Comparison of ENCODE assay signal across 10 mouse cellular contexts in the genomic region with DNA sequence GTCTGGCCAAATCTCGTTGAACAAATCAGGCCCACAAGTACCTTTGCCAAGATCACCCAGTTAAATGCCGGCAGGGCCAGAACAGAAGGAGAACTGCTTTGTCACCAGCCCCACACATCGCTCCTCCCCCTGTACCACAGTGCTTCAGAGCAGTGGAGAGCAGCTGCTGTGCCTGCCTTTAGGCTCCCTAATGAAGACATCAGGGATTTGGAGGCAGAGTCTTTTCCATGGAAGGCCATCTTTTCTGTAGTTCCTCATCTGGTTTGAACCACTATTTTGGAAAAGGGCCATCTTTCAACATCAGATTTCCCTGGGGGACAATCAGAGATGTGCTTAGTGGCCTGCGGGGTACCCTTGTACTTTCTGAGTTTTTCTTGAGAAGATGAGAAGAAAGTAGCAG. TPM values are rescaled to one million over a fixed set of nuclear protein-coding genes. Genes with fewer than 3 reads are reported as not detected.
DNase-seq lines count a peak whose midpoint lies in the region; ATAC-seq lines count a peak whose summit lies in the region.
"Had no signal": no experiment of that assay in that cellular context is flagged by ENCODE, and none has a peak within 500 bp of the region (broad histone marks: within the 10 kb centered on the region; RNA-seq: fewer than 3 reads in every experiment).

No protein-coding gene starts in this region.

- no peak overlapping the region for H3K9ac ChIP-seq in forebrain, embryonic 14.5 days (ENCODE audit: low read length)
- H3K9ac ChIP-seq: liver, embryonic 13.5 days had no signal

- no peaks in the 10 kb centered on the region for H3K4me1 ChIP-seq in forebrain, embryonic 14.5 days (ENCODE audit: control insufficient read depth, insufficient read depth, low read length)
- peaks cover 12% of the 10 kb centered on the region for H3K4me1 ChIP-seq in midbrain, embryonic 10.5 days
- H3K4me1 ChIP-seq: liver, embryonic 13.5 days had no signal

- H3K27ac ChIP-seq in forebrain, embryonic 14.5 days (ENCODE audit: low read depth, low read length): no peak overlapping the region
- 0 out of 2 replicates have a peak overlapping the region, but pooled peaks have one; percentile 2 for H3K27ac ChIP-seq in midbrain, embryonic 10.5 days (replicated peaks)
- H3K27ac ChIP-seq: liver, embryonic 13.5 days had no signal

- H3K4me2 ChIP-seq in forebrain, embryonic 14.5 days (ENCODE audit: low read length): no peak overlapping the region
- H3K4me2 ChIP-seq: liver, embryonic 13.5 days had no signal

- no peak overlapping the region for H3K4me3 ChIP-seq in forebrain, embryonic 14.5 days (ENCODE audit: low read depth, low read length)
- H3K4me3 ChIP-seq in midbrain, embryonic 10.5 days: no peak overlapping the region
- H3K4me3 ChIP-seq: erythroblast, embryonic 14.5 days; liver, embryonic 13.5 days had no signal

- no peaks in the 10 kb centered on the region for H3K9me3 ChIP-seq in forebrain, embryonic 14.5 days (replicated peaks; ENCODE audit: control insufficient read depth, low read length)
- H3K9me3 ChIP-seq in midbrain, embryonic 10.5 days (replicated peaks): no peaks in the 10 kb centered on the region
- H3K9me3 ChIP-seq: liver, embryonic 13.5 days had no signal

- no peaks in the 10 kb centered on the region for H3K36me3 ChIP-seq in forebrain, embryonic 14.5 days (ENCODE audit: control insufficient read depth, insufficient read depth, low read length)
- no peaks in the 10 kb centered on the region for H3K36me3 ChIP-seq in midbrain, embryonic 10.5 days
- H3K36me3 ChIP-seq: liver, embryonic 13.5 days had no signal

- DNase-seq in kidney, postnatal 10 days: peak; percentile 15
- no peak for DNase-seq in kidney, postnatal 25 days
- DNase-seq in forebrain, embryonic 14.5 days (ENCODE audit: low spot score): peak; percentile 76
- peak; percentile 68 for DNase-seq in layer of hippocampus, adult 11-12 months (ENCODE audit: low spot score)
- DNase-seq in midbrain, embryonic 10.5 days (ENCODE audit: low spot score): peak; percentile 23
- no peak for DNase-seq in yolk sac, embryonic 10.5 days (ENCODE audit: low spot score)
- no peak for DNase-seq in kidney, adult 9 months
- DNase-seq: liver, embryonic 13.5 days had no signal

- no peaks in the 10 kb centered on the region for H3K27me3 ChIP-seq in forebrain, embryonic 14.5 days (replicated peaks; ENCODE audit: control insufficient read depth, insufficient read depth, low read length)
- no peaks in the 10 kb centered on the region for H3K27me3 ChIP-seq in midbrain, embryonic 10.5 days (ENCODE audit: low read depth, poor library complexity, severe bottlenecking)
- H3K27me3 ChIP-seq: liver, embryonic 13.5 days had no signal

- peak; percentile 60; the same call in 1 of the 2 replicates for ATAC-seq in forebrain, embryonic 14.5 days
- no peak for ATAC-seq in erythroid progenitor cell, adult 5-6 weeks (replicated peaks; ENCODE audit: low FRiP score, poor library complexity, severe bottlenecking)

- 48% methylated on average over 4 of the region's 4 CpGs for WGBS in forebrain, embryonic 14.5 days
- 66% methylated on average over 4 of the region's 4 CpGs for WGBS in midbrain, embryonic 10.5 days

RNA-seq across cellular contexts. Expression of a gene that starts 41.2 kb away (rescaled TPM):
- polyA plus RNA-seq in forebrain, embryonic 14.5 days (2014; fragmentation: Nextera tagmentation; extraction: Ambion mirVana): 156 and 167 TPM in 2 replicates
- 221 and 226 TPM in 2 replicates for polyA plus RNA-seq in midbrain, embryonic 10.5 days (2016; fragmentation: Nextera tagmentation; extraction: Ambion mirVana)
- total RNA-seq in erythroid progenitor cell, adult 5-6 weeks (2015; ENCODE audit: low replicate concordance): 165 and 214 TPM in 2 replicates
- 218 and 225 TPM in 2 replicates for total RNA-seq in erythroid progenitor cell, adult 5-6 weeks (2017; ENCODE audit: low replicate concordance)

Comparison
In these comparisons a context has a peak if more than half of its experiments do, and no peak if none do; other contexts are left out.
1. DNase-seq: peak in kidney, postnatal 10 days (single experiment), forebrain, embryonic 14.5 days (single experiment), layer of hippocampus, adult 11-12 months (single experiment) and midbrain, embryonic 10.5 days (single experiment); none in kidney, postnatal 25 days (0 of 2), yolk sac, embryonic 10.5 days (single experiment) and kidney, adult 9 months (single experiment).